Mouse (Mus musculus) forebrain, embryonic 11.5 days (tissue): ENCODE results near the gene Sema4d. TPM values are rescaled to one million over a fixed set of nuclear protein-coding genes. Genes with fewer than 3 reads are reported as not detected.

Experiments used
- ATAC-seq: fragments of 200-750 bp; cut with Nextera tagmentation; replicated peaks from 2 replicates; pipeline ENCODE4 v1.8.0; 2017; ENCODE audit warnings: moderate TSS enrichment; ENCODE audit not compliant: low FRiP score
- DNase-seq: peaks from one replicate; pipeline ENCODE4 v3.0.0-alpha.2; 2017; ENCODE audit warnings: low spot score
- H3K27ac ChIP-seq: fragments of 300-500 bp; sonication (generic); 2 replicates; pipeline ENCODE4 v1.5.1; 2014; ENCODE audit warnings: low read depth, low read length
- H3K27me3 ChIP-seq: fragments of 300-500 bp; sonication (generic); 2 replicates; pipeline ENCODE4 v1.6.1; 2014; ENCODE audit warnings: mild to moderate bottlenecking, low read length, mixed read lengths; ENCODE audit not compliant: control insufficient read depth, insufficient read depth
- H3K36me3 ChIP-seq: fragments of 300-500 bp; sonication (generic); 2 replicates; pipeline ENCODE4 v1.6.1; 2014; ENCODE audit warnings: mild to moderate bottlenecking, low read length, moderate library complexity, mixed read lengths; ENCODE audit not compliant: control insufficient read depth, insufficient read depth
- H3K4me1 ChIP-seq: fragments of 300-500 bp; sonication (generic); replicated peaks from 2 replicates; pipeline ENCODE4 v1.6.1; 2014; ENCODE audit warnings: low read length, mixed read lengths; ENCODE audit not compliant: control insufficient read depth, insufficient read depth
- H3K4me2 ChIP-seq: fragments of 300-500 bp; sonication (generic); 2 replicates; pipeline ENCODE4 v1.6.1; 2014; ENCODE audit warnings: low read depth, mild to moderate bottlenecking, low read length, moderate library complexity, mixed read lengths; ENCODE audit not compliant: severe bottlenecking
- H3K4me3 ChIP-seq: fragments of 300-500 bp; sonication (generic); 2 replicates; pipeline ENCODE4 v1.5.1; 2014; ENCODE audit warnings: low read depth, low read length
- H3K9ac ChIP-seq: fragments of 300-500 bp; sonication (generic); 2 replicates; pipeline ENCODE4 v1.6.1; 2014; ENCODE audit warnings: low read length
- H3K9me3 ChIP-seq: fragments of 300-500 bp; sonication (generic); 2 replicates; pipeline ENCODE4 v1.6.1; 2016; ENCODE audit warnings: low read length, mixed read lengths; ENCODE audit not compliant: control insufficient read depth
- WGBS: fragments of 180-500 bp; shearing (Covaris S2); extraction: QIAGEN DNeasy Blood & Tissue Kit; methylation state at CpG from one replicate; pipeline ENCODE4 v1.1.7; 2014; 5-methylcytosine and 5-hydroxymethylcytosine counted together
- polyA plus RNA-seq: library from polyadenylated mRNA; unstranded; fragments of >200 nt; fragmentation: Nextera tagmentation; extraction: Ambion mirVana; gene quantifications from 2 replicates; pipeline ENCODE4 v1.2.1, GENCODE M21; 2014

Gene Sema4d
- polyA plus RNA-seq, 1 experiment from 2014 or later, result 8.4 TPM

DNA sequence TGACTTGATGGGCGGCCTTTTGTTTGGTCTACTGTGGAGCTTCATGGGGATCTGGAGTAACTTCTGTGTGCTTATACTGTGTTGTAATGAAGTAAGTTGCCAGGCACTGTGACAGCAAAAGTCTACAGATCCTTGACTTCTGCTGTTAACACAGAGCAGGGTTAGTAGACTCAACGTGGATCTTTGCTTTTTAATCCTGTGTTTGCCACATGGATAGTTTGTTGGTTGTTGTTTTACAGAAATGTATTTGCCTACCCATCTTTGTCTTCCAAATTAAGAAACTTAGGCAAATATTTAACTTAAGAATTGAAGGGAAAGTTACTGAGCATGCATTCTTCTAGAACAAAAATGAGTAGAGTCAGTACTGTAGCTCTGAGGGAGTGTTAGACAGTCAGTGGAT lies 130.0 kb downstream of the Sema4d start:
- H3K27ac ChIP-seq, result no peak overlapping the region
- 91% methylated on average over 2 of the region's 2 CpGs for WGBS
- ATAC-seq, result no peak

DNA sequence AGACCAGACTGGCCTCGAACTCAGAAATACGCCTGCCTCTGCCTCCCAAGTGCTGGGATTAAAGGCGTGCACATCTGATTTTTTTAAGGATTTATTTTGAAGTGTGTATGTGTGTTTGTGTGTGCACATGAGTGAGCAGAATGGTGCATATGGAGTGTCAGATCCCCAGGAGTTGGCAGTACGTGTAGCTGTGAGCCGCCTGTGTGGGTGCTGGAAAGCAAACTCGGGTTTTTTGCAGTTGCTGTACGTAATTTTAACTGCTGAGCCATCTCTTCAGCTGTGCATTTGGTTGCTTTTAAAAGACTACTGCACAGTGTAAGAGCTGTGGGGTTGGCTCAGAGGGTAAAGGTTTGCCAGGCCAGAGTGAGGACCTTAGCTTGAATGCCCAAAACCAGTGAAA lies 134.0 kb downstream of the Sema4d start:
- Histone ChIP-seq H3K4me1 (no peaks in the 10 kb centered on the region), H3K9ac (no peak overlapping the region), H3K9me3 (no peaks in the 10 kb centered on the region), H3K27me3 (no peaks in the 10 kb centered on the region), H3K36me3 (peaks cover 11% of the 10 kb centered on the region; the same call in 1 of the 2 replicates), H3K27ac (no peak overlapping the region), H3K4me3 (no peak overlapping the region), H3K4me2 (no peak overlapping the region)
- no peak for ATAC-seq
- 94% methylated on average over 7 of the region's 7 CpGs for whole genome bisulfite sequencing
- no peak for DNase-seq

More for the DNA sequence above, 130.0 kb downstream of the Sema4d start:
- DNase-seq, result no peak
- H3K4me1 ChIP-seq, result no peaks in the 10 kb centered on the region
- H3K9ac ChIP-seq, result no peak overlapping the region
- no peak overlapping the region for H3K4me2 ChIP-seq
- H3K27me3 ChIP-seq, result no peaks in the 10 kb centered on the region
- H3K4me3 ChIP-seq, result no peak overlapping the region
- no peaks in the 10 kb centered on the region for H3K9me3 ChIP-seq
- H3K36me3 ChIP-seq, result peaks cover 14% of the 10 kb centered on the region; the same call in 1 of the 2 replicates

DNA sequence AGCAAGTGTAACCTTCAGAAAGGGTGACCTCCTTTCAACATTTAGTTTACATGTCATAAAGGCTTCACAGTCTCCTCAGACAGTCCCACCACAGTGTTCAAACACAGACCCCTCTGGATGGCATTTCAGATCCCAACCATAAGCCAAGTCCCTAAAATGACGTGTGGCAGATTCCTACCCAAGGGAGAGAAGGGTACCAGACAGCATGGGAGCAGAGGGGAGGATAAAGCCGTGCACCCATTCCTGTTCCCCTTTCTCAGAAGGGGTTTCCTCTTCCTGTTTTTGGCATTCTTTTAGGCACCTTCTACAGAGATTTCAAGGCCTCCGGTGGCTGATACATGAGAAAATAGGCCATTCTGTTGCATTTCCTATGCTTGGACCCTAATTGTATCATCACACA lies 135.5 kb downstream of the Sema4d start:
- H3K9ac ChIP-seq, result no peak overlapping the region
- H3K27ac ChIP-seq, result no peak overlapping the region
- H3K36me3 ChIP-seq, result peaks cover 8% of the 10 kb centered on the region; the same call in 1 of the 2 replicates
- 92% methylated on average over 3 of the region's 3 CpGs for WGBS
- H3K27me3 ChIP-seq, result no peaks in the 10 kb centered on the region
- no peaks in the 10 kb centered on the region for H3K4me1 ChIP-seq
- no peak for DNase-seq
- H3K4me3 ChIP-seq, result no peak overlapping the region
- ATAC-seq, result no peak
- no peaks in the 10 kb centered on the region for H3K9me3 ChIP-seq
- H3K4me2 ChIP-seq, result no peak overlapping the region

DNA sequence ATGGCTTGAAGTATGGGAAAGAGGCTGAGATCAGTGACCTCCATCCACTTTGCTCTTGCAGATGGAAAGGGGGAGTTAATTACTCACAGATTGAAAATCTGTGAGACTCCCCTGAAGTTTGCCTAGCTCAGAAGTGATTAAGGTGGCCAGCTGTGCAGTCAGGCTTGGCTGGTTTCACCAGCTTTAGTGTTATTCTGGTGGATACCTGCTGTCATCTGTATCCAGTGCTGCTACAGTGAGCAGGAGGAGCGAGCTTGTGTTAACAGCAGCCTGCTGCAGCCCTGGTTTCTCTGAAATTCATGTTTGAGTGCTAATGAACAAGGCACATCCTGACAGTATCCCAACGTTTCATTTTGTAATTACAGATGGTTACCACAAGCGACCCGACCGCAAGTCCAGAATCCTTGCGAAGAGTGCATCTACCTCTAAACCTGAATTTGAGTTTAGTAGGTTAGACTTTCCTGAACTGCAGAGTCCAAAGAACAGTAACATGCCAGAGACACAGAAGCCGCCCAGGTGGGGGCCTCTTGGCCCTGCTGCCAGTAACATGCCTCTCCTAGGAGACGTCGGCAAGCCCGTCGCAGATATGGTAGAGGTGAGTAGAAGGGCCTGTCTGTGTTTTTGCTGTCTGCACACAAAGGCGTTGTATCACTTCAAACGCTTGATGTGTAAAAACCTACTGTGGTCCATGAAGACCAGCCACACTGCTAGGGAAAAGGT lies 136.9 kb downstream of the Sema4d start:
- ATAC-seq (no peak), DNase-seq (no peak)
- Histone ChIP-seq H3K27me3 (no peaks in the 10 kb centered on the region), H3K4me1 (no peaks in the 10 kb centered on the region), H3K4me3 (no peak overlapping the region), H3K9ac (no peak overlapping the region), H3K27ac (no peak overlapping the region), H3K36me3 (peaks cover 5% of the 10 kb centered on the region; the same call in 1 of the 2 replicates), H3K4me2 (no peak overlapping the region), H3K9me3 (no peaks in the 10 kb centered on the region)
- 97% methylated on average over 13 of the region's 13 CpGs for WGBS

DNA sequence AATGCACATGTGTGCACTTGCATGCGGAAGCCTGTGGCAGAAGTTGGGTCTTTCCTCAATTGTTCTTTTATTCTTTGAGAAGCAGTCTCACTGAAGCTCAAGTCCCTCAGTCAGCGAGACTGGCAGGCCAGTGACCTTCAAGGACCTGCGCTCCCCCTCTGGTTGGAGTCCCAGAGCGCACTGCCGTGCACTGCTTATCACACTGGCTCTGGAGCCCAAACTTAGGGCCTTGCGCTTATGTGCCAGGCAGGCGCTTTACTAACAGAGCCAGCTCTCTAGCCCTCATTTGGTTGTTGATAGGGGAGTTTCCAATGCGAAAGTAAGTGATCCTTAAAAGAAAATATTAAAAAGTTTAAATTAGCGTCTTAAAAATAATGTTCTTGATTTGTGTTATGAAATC lies 139.6 kb downstream of the Sema4d start:
- Histone ChIP-seq H3K9ac (no peak overlapping the region), H3K9me3 (no peaks in the 10 kb centered on the region), H3K4me1 (peaks cover 6% of the 10 kb centered on the region; the same call in 1 of the 2 replicates), H3K4me3 (no peak overlapping the region), H3K27ac (no peak overlapping the region), H3K4me2 (no peak overlapping the region), H3K27me3 (no peaks in the 10 kb centered on the region), H3K36me3 (peaks cover 5% of the 10 kb centered on the region; the same call in 1 of the 2 replicates)
- no peak for ATAC-seq
- WGBS, result 95% methylated on average over 9 of the region's 9 CpGs
- no peak for DNase-seq

DNA sequence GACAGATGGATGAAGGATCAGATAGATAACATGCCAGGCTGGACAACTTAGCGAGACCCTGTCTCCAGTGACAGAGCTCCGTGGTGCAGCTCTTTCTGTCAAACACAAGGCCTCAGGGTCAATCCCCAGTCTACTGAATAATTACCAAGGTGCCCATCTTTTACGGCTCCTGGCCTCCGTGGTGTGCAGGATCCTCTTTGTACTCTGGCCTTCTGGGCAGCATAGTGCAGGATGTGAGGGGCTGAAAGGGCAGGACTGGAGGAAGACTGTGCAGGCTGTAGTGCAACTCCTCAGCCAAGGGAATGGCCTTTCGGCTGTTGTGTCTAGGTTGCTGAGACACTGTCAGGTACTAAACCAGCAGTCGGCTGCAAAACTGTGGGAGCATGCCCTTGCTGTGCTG lies 140.4 kb downstream of the Sema4d start:
- H3K27me3 ChIP-seq, result no peaks in the 10 kb centered on the region
- DNase-seq (no peak), ATAC-seq (no peak)
- H3K4me2 ChIP-seq, result no peak overlapping the region
- 92% methylated on average over 6 of the region's 6 CpGs for WGBS
- peaks cover 6% of the 10 kb centered on the region; the same call in 1 of the 2 replicates for H3K4me1 ChIP-seq
- H3K9ac ChIP-seq, result no peak overlapping the region
- no peak overlapping the region for H3K27ac ChIP-seq
- H3K36me3 ChIP-seq, result peaks cover 5% of the 10 kb centered on the region; the same call in 1 of the 2 replicates
- no peak overlapping the region for H3K4me3 ChIP-seq
- H3K9me3 ChIP-seq, result no peaks in the 10 kb centered on the region

DNA sequence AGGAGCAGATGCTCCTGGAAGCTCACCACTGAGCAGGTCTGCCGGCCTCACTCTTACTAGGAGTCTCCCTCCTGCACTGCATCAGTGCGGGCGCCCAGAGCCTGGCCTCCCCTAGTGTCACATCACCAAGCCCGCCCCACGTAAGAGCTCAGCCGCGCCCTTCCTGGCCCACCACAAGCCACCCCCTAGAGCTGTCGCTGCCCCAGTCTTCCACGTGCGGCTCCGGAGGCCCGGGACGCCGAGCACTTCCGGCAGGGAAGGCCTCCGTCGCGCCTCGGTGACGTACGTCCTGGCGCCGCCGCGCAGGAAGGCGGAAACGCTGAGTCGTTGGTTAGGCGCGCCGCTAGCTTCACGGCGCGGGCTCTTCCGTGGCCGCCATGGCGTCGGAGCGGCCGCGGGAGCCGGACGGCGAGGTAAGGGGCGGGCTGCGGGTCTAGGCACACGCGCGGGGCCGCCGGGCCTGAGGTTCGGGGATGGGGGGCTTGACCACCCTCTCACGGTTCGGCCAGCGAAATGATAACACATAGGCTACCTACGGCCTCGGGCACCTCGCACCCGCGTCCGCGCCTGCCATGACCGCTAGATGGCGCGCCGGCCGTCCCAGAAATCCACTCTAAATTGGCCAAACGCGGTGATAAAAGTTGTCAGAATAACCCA lies 142.0 kb downstream of the Sema4d start, which contains the start of gene Secisbp2:
Secisbp2 (plus strand) TSS at position 290 of the 657 bp plus-strand sequence.
- DNase-seq (peak; percentile 94), ATAC-seq (peak; percentile 95)
- Histone ChIP-seq H3K4me3 (peak within 1 kb of the TSS; percentile 78), H3K9ac (peak within 1 kb of the TSS; percentile 72), H3K27ac (peak within 1 kb of the TSS; percentile 86), H3K27me3 (no peaks in the 10 kb centered on the region), H3K4me1 (peaks cover 12% of the 10 kb centered on the region), H3K9me3 (no peaks in the 10 kb centered on the region), H3K36me3 (peaks cover 3% of the 10 kb centered on the region; the same call in 1 of the 2 replicates), H3K4me2 (peak within 1 kb of the TSS; percentile 76)
- under 1% methylated on average over 69 of the region's 69 CpGs for WGBS

DNA sequence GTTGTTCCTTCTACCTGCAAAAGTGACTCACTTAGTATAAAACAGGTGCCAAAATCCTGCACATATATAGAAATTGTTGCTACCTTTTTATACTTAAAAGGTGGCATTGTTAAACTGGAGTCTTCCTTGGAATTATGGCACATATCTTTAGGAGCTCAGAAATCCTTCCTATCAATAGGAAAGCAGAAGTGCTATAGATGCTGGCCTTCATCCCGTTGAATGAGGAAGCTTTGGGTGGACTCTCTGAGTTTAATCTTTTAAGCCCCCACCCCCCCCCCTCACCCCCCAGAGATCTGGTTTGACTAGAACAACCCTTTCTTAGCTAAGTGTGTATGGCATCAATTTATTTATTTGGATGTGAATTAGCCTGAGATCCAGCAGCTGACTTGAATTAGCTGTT lies 143.8 kb downstream of the Sema4d start:
- DNase-seq, result no peak
- Histone ChIP-seq H3K4me1 (peaks cover 12% of the 10 kb centered on the region), H3K27ac (no peak overlapping the region), H3K4me2 (no peak overlapping the region), H3K9me3 (no peaks in the 10 kb centered on the region), H3K36me3 (no peaks in the 10 kb centered on the region; the same call in 1 of the 2 replicates), H3K27me3 (no peaks in the 10 kb centered on the region), H3K4me3 (no peak overlapping the region), H3K9ac (no peak overlapping the region)
- 50% methylated on average over 1 of the region's 1 CpGs for WGBS
- no peak for ATAC-seq
